Mouse (Mus musculus) lung, postnatal 0 days (tissue): Measurements from ENCODE around the gene Cdc6. TPM values are rescaled to one million over a fixed set of nuclear protein-coding genes. Genes with fewer than 3 reads are reported as not detected.

Experiments used
- ATAC-seq: fragments of 200-750 bp; cut with Nextera tagmentation; 2 replicates; pipeline ENCODE4 v1.8.0; 2017; ENCODE audit warnings: moderate library complexity
- DNase-seq: peaks from one replicate; pipeline ENCODE4 v3.0.0-alpha.2; 2016; ENCODE audit warnings: low spot score
- H3K27ac ChIP-seq: fragments of 300-500 bp; sonication (generic); 2 replicates; pipeline ENCODE4 v1.5.1; 2014; ENCODE audit warnings: antibody characterized with exemption, mild to moderate bottlenecking, low read length, mixed read lengths
- H3K27me3 ChIP-seq: fragments of 300-500 bp; sonication (generic); replicated peaks from 2 replicates; pipeline ENCODE4 v1.6.1; 2014; ENCODE audit warnings: low read length, mixed read lengths; ENCODE audit not compliant: insufficient read depth
- H3K36me3 ChIP-seq: fragments of 300-500 bp; sonication (generic); 2 replicates; pipeline ENCODE4 v1.6.1; 2014; ENCODE audit warnings: low read length, mixed read lengths; ENCODE audit not compliant: insufficient read depth
- H3K4me1 ChIP-seq: fragments of 300-500 bp; sonication (generic); 2 replicates; pipeline ENCODE4 v1.6.1; 2014; ENCODE audit warnings: antibody characterized with exemption, low read depth, low read length, mixed read lengths; ENCODE audit not compliant: insufficient read depth
- H3K4me2 ChIP-seq: fragments of 300-500 bp; sonication (generic); replicated peaks from 2 replicates; pipeline ENCODE4 v1.6.1; 2014; ENCODE audit warnings: low read depth, mild to moderate bottlenecking, low read length, moderate library complexity, mixed read lengths
- H3K4me3 ChIP-seq: fragments of 300-500 bp; sonication (generic); 2 replicates; pipeline ENCODE4 v1.5.1; 2014; ENCODE audit warnings: low read depth, low read length
- H3K9ac ChIP-seq: fragments of 300-500 bp; sonication (generic); replicated peaks from 2 replicates; pipeline ENCODE4 v1.6.1; 2014; ENCODE audit warnings: low read depth, mild to moderate bottlenecking
- H3K9me3 ChIP-seq: fragments of 300-500 bp; sonication (generic); 2 replicates; pipeline ENCODE4 v1.6.1; 2016; ENCODE audit warnings: low read length, mixed read lengths
- CTCF ChIP-seq: IDR thresholded peaks from 2 replicates; pipeline ENCODE4 v1.5.1; 2016; ENCODE audit warnings: antibody characterized with exemption, mild to moderate bottlenecking
- EP300 ChIP-seq: IDR thresholded peaks from 2 replicates; pipeline ENCODE4 v1.6.1; 2016; ENCODE audit warnings: antibody characterized with exemption, mild to moderate bottlenecking, control low read depth
- WGBS: fragments of 180-500 bp; shearing (Covaris S2); extraction: QIAGEN DNeasy Blood & Tissue Kit; methylation state at CpG from one replicate; pipeline ENCODE4 v1.1.7; 2014; 5-methylcytosine and 5-hydroxymethylcytosine counted together
- polyA plus RNA-seq: library from polyadenylated mRNA; unstranded; fragments of >200 nt; fragmentation: Nextera tagmentation; extraction: Ambion mirVana; gene quantifications from 2 replicates; pipeline ENCODE4 v1.2.1, GENCODE M21; 2015

Cdc6 gene
- polyA plus RNA-seq, 1 experiment from 2014 or later, result 2.6 TPM

- DNase-seq (no peak), ATAC-seq (no peak)
- Histone ChIP-seq H3K36me3 (peaks cover 6% of the 10 kb centered on the region), H3K4me3 (no peak overlapping the region), H3K4me1 (no peaks in the 10 kb centered on the region; the same call in 1 of the 2 replicates), H3K9ac (no peak overlapping the region), H3K27me3 (no peaks in the 10 kb centered on the region), H3K27ac (0 out of 2 replicates have a peak overlapping the region, but pooled peaks have one; percentile 47), H3K9me3 (no peaks in the 10 kb centered on the region), H3K4me2 (no peak overlapping the region)
- TF ChIP-seq CTCF, result no peak
- TF ChIP-seq EP300, result no peak
- 84% methylated on average over 8 of the region's 8 CpGs for WGBS
These were observed 37.7 kb upstream of the Cdc6 start for GRCm38 (mm10) chr11:98869906-98870305.

- TF ChIP-seq EP300, result no peak
- Histone ChIP-seq H3K9me3 (no peaks in the 10 kb centered on the region), H3K27me3 (no peaks in the 10 kb centered on the region), H3K27ac (peak overlapping the region; percentile 69), H3K4me1 (no peaks in the 10 kb centered on the region; the same call in 1 of the 2 replicates), H3K36me3 (peaks cover 6% of the 10 kb centered on the region), H3K4me2 (no peak overlapping the region), H3K9ac (no peak overlapping the region), H3K4me3 (no peak overlapping the region)
- 62% methylated on average over 5 of the region's 5 CpGs for WGBS
- DNase-seq (peak; percentile 84), ATAC-seq (peak; percentile 69)
These were observed 36.8 kb upstream of the Cdc6 start for GRCm38 (mm10) chr11:98870791-98871190.

GRCm38 (mm10) chr11:98871416-98871815 lies 36.2 kb upstream of the Cdc6 start:
- H3K9ac ChIP-seq, result no peak overlapping the region
- H3K27me3 ChIP-seq, result no peaks in the 10 kb centered on the region
- DNase-seq, result no peak
- ATAC-seq, result no peak
- H3K36me3 ChIP-seq, result peaks cover 6% of the 10 kb centered on the region
- 67% methylated on average over 4 of the region's 4 CpGs for WGBS
- H3K4me1 ChIP-seq, result no peaks in the 10 kb centered on the region; the same call in 1 of the 2 replicates
- H3K4me3 ChIP-seq, result no peak overlapping the region
- peak overlapping the region; percentile 69 for H3K27ac ChIP-seq
- no peak for TF ChIP-seq CTCF
- no peak for TF ChIP-seq EP300
- no peak overlapping the region for H3K4me2 ChIP-seq
- no peaks in the 10 kb centered on the region for H3K9me3 ChIP-seq

GRCm38 (mm10) chr11:98872040-98872439 lies 35.6 kb upstream of the Cdc6 start:
- H3K4me1 ChIP-seq, result no peaks in the 10 kb centered on the region; the same call in 1 of the 2 replicates
- no peaks in the 10 kb centered on the region for H3K27me3 ChIP-seq
- no peaks in the 10 kb centered on the region for H3K9me3 ChIP-seq
- peak; percentile 7; the same call in 1 of the 2 replicates for ATAC-seq
- 54% methylated on average over 4 of the region's 4 CpGs for WGBS
- TF ChIP-seq CTCF, result no peak
- no peak for TF ChIP-seq EP300
- no peak overlapping the region for H3K9ac ChIP-seq
- peak overlapping the region; percentile 23 for H3K27ac ChIP-seq
- H3K36me3 ChIP-seq, result peaks cover 6% of the 10 kb centered on the region
- no peak overlapping the region for H3K4me3 ChIP-seq
- H3K4me2 ChIP-seq, result no peak overlapping the region
- peak; percentile 62 for DNase-seq

GRCm38 (mm10) chr11:98873900-98874299 lies 33.7 kb upstream of the Cdc6 start:
- Histone ChIP-seq H3K9ac (no peak overlapping the region), H3K4me3 (no peak overlapping the region), H3K27me3 (no peaks in the 10 kb centered on the region), H3K9me3 (no peaks in the 10 kb centered on the region), H3K36me3 (no peaks in the 10 kb centered on the region), H3K4me2 (no peak overlapping the region), H3K27ac (no peak overlapping the region), H3K4me1 (no peaks in the 10 kb centered on the region; the same call in 1 of the 2 replicates)
- no peak for TF ChIP-seq CTCF
- peak; percentile 87 for TF ChIP-seq EP300
- ATAC-seq, result peak; percentile 92
- WGBS, result 58% methylated on average over 9 of the region's 9 CpGs
- peak; percentile 95 for DNase-seq

- Histone ChIP-seq H3K4me2 (no peak overlapping the region), H3K27me3 (no peaks in the 10 kb centered on the region), H3K4me1 (no peaks in the 10 kb centered on the region), H3K4me3 (no peak overlapping the region), H3K9me3 (no peaks in the 10 kb centered on the region), H3K9ac (no peak overlapping the region), H3K27ac (0 out of 2 replicates have a peak overlapping the region, but pooled peaks have one; percentile 54), H3K36me3 (no peaks in the 10 kb centered on the region)
- no peak for ATAC-seq
- 72% methylated on average over 9 of the region's 9 CpGs for WGBS
- DNase-seq, result no peak
- no peak for TF ChIP-seq EP300
- TF ChIP-seq CTCF, result no peak
These were observed 30.6 kb upstream of the Cdc6 start for GRCm38 (mm10) chr11:98877001-98877400.

- H3K4me2 ChIP-seq, result no peak overlapping the region
- no peaks in the 10 kb centered on the region for H3K9me3 ChIP-seq
- H3K4me3 ChIP-seq, result no peak overlapping the region
- H3K27ac ChIP-seq, result no peak overlapping the region
- 99% methylated on average over 3 of the region's 3 CpGs for WGBS
- H3K4me1 ChIP-seq, result no peaks in the 10 kb centered on the region
- TF ChIP-seq CTCF (no peak), EP300 (no peak)
- ATAC-seq, result no peak
- no peak for DNase-seq
- peaks cover 46% of the 10 kb centered on the region for H3K36me3 ChIP-seq
- no peaks in the 10 kb centered on the region for H3K27me3 ChIP-seq
- no peak overlapping the region for H3K9ac ChIP-seq
These were observed 19.9 kb upstream of the Cdc6 start for GRCm38 (mm10) chr11:98887703-98888102.
